Mouse (Mus musculus) thymus, postnatal 36 days (tissue): Measurements from ENCODE around the gene Dnajb6.
"Not testable (repeated sequence)": the region's sequence is repeated elsewhere in the genome, so short reads cannot be mapped to it uniquely, and the experiment has no call there.

Experiments used
- DNase-seq, 2 experiments: peaks; one replicate each; pipeline ENCODE4 v3.0.0; 2022; ENCODE audit warnings: mixed read lengths in 2 of 2

Gene Dnajb6

DNA sequence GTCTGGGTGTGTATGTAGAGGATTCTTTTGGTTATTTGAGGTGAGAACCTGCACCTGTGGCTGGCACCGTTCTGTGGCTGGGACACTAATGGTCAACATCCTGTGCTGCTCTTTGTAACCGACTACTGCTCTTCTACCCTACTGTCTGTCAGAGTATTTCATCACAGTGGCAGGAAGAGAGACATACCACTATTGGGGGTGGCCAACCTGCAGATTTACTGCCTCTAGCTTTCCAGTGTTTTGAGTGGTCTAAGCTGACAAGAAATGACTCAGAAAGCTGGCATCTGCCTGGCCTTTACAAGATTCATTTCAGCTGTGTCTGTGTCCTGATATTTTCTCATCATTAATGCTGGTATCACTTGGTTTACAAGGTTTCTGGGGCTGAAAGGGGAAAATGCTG, 36.5 kb downstream of the Dnajb6 start:
- no peak for DNase-seq

DNA sequence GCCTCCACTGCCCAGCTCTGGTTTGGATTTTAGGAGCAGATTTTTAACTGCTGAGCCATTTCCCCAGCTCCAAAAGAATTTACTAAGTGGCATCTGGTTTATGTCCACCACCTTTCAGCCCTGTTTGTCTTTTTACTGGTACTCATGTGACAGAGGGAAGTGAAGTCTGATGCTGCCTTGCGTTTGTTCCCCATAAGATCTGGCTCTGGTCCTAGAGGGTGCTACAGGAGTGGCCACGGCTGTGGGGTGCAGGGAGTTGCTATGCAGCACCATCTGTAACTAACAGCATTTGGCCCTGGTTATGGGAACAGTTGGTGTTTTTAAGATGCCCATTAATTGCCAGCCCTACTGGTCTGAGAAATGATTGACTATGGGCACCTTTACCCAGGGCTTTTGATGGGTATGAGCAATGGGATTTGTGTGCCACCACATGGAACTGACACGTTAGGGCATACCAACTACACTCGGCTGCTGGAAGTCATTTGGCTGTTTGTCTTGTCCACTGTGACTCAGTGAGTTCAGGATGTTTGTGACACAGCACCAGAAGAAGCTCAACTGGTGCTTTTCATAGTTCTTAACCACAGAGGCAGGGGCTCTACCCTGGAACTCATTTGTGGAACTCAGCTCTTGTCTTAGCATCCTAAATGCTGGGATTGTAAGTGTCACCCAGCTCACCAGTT, 37.3 kb downstream of the Dnajb6 start:
- no peak for DNase-seq

DNA sequence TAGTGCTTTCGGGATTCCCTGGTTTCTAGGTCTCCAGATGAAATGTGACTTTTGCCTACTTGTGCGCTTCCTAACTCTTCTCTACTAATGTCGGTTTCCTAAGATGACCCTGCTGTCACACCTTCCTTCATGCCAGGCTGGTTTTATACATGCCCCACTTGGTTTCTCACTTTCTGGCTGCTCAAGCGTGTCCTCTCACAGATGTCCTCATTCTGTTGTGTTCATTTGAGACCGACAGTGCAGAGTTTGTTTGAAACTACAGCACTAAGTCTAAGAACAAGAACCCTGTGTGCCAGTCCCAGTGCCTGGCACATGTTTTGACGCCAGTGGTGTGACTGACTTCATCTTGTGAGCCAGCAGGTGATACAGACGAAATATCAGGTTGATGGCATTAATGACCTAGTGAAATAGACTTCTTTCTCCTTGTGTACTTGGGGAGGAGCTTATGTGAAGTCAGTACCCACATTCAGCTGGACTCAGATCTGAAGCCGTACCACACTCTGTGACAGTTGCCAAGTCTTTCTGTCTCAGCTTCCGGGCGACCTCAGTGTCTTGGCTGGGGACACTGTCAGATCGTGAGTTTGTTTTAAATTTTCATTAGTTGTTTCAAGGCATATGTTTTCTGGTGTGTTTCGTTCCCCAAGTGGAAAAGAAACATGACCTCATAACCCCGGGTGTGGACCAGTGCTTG, 38.1 kb downstream of the Dnajb6 start:
- DNase-seq = no peak

DNA sequence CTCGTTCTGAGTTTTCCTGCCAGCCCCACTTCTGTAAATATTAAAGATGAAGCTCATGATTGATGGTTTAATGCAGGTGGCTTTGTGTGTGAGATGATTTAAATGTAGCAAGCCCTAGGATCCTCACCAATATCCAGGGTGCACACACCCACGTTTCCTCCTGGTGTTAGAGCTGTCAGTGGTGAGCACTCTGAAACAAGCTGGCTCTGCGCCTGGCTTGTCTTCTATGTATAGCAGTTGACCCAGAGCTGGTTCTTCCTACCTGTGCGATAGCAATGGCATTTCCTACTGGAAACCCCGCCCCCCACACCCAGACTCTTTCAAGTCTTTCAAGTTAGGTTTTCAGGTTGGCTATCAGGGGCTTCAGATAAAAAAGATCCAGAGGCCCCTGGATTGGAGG, 39.9 kb downstream of the Dnajb6 start:
- DNase-seq = no peak

DNA sequence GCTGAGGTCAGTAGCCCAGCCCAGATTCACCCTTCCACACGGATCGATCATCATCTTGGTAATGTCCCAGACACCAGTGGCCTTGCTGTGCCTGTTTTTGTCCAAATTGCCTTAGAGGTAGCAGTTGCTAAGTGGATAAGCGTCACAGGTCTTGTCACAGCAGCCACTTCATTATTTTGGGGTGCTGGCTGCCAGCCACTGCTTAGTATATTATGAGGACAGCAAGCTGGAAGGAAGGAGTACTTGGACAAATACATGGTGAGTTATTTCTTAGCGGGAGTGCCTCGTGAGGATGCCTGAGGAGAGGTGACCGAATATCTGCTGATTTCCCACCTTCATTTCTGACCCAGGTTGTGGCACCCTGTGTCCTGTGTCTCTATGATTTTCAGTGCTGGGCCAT, 42.5 kb downstream of the Dnajb6 start:
- no peak for DNase-seq

DNA sequence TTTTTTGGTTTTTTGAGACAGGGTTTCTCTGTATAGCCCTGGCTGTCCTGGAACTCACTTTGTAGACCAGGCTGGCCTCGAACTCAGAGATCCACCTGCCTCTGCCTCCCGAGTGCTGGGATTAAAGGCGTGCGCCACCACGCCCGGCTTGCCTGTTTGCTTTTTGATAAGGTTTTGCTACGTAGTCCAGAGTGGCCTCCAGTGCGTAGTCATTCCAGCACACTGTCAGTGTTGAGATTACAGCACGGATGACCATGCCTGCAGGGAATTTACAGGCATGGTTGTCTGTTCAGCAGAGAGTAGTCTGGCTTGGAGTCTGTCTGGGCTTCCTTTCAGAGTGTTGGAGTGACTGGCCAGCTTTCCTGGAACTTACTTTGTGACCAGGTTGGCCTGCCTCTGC, 44.2 kb downstream of the Dnajb6 start:
- not testable (repeated sequence) for DNase-seq

DNA sequence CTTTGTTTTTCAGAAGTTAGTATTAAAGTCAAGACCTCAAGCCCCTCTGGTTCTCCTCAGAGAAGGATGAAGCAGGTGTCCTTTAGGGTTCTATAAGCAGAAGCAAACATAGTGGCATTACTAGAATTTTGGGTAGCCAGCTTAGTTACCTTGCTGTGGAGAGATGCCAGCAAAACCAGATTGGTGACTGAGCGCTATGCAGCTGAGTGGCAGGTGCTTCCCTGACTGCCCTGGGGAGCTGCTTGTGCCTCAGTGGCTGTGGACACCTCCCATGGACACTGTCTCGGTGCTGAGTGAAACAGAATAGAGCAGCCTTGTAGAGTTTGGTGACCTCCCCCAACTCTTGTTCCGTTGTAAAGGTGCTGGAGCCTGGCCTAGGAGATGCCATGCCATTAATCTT, 46.8 kb downstream of the Dnajb6 start:
- DNase-seq = no peak

DNA sequence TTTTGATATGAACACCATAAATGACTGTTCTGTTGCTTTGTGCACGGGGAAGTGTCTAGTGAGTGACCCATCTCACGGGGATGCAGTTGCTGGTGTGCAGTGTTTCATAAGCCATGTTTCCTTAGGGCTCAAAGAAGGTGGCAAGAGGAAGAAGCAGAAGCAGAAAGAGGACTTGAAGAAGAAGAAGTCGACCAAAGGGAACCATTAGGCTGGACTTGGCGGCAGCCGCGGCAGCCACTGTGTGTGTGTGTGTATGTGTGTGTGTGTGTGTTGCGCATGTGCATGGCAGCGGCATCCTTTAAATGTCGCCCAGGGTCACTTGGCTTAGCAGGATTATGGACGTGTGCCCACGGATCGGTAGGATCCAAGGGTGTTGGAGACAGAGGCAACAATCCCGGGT, 49.4 kb downstream of the Dnajb6 start:
- DNase-seq = not testable (repeated sequence)

DNA sequence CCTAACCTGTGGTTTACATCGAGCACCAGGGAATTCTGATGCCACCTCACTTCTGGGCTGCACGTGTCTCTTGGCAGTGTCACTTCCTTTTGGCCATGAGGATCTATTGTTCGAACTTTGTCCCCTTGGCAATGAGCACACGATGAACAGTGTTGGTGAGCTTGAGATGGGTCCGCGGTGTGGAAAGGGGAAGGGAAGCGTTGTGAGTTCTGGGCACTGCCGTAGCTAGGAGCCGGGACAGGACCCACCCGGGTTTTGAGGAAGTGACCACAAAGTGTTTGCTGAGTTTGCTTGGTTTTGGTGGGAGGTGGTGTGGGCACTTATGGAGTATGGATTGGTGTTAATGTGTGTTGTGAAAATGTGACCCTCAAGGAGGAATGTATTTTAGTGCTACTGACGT, 50.5 kb downstream of the Dnajb6 start:
- not testable (repeated sequence) for DNase-seq

DNA sequence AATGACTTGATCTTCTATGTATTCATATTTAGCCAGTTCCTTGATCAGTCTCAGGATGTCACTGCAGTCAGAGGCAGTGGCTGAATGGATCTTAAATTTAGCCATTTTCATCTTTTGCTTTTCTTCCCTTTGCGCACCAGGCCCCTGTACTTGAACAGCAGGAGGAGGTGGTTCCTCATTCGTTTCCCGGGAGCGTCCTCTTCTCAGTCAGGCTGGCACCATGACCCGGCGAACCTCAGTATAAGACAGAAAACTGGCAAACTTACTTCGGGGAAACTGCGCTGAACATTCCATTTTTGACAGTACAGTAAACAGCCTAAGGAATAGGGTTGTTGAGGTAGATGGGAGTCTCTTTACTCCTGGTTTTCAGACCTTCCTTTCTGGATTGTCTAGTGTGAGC, 59.4 kb downstream of the Dnajb6 start:
- DNase-seq = not testable (repeated sequence)

DNA sequence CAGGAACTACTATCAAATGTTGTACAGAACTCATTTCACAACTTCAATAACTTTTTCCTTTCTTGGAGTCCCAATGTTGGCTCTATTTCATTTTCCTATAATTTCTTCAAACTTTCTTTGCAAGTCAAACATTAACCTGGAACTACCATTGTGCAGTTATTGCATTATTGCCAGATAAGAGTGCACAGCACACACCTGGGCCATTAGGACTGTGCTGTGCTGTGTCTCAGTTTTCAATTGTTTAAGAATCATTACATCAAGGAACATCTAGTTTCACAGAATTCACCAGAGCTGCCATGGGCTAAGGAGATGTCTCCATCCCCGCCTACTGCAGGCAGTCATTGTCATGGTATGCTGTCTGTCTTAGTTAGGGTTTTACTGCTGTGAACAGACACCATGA, 73.5 kb downstream of the Dnajb6 start:
- DNase-seq = no peak

DNA sequence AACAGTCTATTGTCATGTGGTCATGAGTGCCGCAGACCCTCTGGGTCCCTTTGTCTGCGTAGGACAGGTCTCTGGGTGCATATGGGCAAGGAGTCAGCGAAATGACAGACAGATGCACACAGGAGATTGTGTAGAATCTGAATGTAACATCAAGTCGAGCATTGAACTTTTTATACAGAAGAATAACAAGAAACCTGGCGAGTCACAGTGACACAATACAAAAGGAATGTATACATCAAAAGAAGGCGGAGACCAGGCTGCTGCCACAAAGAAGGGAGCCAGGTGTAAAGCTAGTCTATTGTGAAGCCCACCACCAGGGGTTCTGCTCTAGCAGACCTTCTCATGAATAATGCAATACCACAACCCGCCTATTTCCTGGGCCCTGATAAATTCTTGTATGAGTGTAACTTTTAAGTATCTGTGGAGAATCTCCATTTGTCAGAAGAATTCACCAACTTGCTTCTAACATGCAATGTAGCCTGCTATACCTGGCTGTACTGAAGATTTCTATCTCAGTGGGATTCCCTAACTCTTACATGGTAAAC, 76.0 kb downstream of the Dnajb6 start:
- not testable (repeated sequence) for DNase-seq

DNA sequence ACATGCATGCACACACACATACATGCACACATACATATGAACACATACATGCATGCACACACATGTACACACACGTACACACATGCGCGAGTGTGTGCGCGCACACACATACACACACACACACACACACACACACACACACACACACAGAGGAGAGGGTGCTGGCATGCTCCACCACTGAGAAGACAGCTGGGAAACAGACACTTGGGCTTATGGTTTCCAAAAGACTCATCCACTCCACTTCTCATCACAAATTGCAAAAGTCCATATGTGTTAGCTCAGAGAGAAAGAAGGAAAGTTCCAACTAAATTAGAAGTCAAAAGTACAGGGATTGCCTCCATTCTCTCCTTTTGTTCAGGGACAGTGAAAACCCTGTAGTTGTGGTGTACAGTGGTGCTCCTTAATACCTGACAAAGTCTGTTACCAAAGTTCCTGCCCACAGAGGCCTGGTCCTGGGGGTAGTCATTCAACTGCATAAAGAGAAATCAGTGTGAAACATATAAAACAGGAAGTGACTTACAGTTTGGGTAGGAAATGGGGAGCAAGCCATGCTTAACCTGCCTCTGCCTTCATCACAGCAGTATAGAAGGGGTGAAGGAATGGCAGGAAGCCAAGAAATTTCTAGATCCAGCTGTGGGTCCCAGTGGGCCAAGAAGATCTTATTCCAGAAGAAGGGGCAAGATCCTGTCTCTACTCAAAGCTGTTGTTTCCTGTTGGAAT, 81.2 kb downstream of the Dnajb6 start:
- no peak for DNase-seq

DNA sequence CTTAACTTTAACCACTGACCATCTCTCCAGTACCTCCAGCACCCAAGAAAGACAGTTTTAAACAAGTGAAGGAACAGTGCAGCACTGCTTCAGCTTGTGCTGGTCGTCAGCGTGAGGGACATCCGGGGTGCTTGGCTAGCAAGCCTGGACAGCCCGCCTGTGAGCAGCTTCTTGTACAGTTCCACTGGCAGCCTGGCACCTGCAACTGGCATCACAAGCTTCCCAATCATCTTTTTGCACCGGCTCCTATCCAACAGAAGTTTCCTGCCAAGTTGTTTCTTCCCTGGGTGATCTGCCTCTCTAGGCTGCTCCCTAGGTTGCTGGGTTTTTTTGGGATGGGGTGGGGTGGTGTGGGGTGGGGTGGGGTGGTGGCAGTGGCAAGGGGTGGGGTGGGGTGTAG, 81.9 kb downstream of the Dnajb6 start:
- no peak for DNase-seq

DNA sequence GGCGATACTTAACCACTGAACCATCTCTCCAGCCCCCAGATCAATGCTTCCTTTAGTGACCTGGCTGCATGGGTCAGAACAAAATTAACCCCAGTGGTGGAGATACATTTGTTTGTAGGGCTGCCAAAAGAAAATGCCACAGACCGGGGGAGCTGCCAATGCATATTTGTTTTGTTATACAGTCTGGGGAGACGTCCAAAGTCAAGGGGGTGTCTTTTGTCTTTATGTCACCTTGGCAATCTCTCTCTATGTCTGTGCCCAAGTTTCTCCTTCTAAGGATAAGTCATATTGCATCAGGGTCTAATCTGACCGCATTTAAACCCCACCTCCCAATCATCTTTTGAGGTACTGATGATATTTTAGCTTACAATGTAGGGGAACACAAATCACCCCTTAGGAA, 82.8 kb downstream of the Dnajb6 start:
- no peak for DNase-seq

DNA sequence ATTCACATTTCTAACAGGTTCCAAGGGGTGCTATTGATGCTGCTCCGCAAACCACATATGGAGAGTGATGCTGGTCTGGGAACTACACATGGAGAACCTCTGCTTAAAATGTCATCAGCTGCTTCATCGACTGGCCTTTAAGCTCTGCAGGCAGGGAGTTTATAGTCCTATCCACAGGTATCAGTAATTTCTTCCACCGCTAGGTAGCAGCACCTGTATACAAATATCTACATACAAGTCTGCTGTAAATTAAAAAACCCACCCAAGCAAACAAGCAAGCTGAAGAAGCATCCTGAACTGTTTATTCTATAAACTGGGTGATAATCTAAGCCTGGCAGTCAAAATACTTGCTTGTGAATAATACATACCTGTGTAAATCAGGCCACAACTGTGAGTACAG, 89.3 kb downstream of the Dnajb6 start:
- peak in 1 of 2 experiments; percentile 6 for DNase-seq

DNA sequence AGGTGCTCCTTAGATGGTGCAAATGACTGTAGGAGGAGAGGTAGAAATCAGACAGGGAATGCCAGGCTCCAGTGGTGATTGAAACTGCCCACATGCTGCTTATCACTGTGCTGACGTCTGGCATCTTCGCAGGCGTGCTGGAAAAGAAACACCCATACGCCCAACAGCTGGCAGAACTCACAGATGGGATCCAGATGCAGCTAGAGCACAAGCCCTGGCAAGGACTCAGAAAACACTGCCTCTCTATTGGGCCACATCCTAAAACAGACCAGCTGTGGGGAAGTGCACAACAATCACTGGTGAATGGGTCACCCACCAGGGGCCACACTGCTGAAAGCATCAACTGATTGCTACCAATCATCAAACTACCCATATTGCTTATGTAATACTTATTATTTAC, 91.3 kb downstream of the Dnajb6 start:
- no peak for DNase-seq

DNA sequence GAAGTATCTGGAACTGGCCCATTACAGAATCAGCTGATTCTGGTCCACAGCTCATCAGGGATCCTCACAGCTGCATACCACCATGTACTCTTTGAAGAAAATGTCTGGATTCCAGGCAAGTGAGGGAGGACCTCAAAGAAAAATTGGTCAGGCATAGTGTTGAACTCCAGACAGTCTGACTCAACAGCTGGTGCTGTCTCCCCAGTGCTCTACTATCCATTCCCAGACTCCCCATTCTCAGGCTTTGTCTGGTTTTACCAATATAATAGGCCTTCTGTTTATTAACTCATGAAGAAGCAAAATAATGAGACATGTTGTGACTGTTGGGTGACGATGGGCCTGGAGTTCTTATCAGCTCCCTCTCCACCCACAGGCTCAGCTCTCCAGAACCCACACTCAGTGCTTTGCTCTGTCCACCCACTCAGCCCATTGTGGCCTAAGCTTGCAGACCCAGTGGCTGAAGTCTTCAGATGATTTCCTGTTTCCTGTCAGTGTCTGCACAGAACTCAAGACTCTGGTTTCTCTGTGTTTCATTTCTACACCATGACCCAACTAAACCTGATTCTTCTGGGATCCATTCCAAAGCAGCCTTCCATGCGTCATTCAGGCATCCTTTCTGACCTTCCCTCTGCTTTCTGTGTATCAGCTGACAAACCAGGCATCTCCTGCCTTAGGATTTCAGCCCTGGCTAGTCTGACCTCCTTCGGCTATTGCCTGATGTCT, 107.1 kb downstream of the Dnajb6 start:
- DNase-seq = no peak

DNA sequence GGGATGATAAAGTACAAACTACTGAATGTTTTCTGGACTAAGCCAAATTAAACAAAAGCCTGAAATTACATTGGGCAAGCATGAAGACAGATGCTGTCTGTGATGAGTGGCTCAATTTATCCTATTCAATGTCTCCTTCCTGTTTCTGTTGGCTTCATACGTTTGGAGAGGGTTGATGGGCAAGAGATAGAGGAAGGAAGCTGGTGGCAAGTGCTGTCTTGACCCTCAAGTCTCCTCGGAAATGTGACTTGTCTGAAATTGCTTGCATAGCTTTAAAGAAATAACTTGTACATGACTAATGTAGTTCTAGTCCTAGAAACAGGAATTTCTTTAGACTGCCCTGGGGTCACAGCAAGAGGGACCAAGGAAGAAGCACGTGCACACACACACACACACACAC, 109.5 kb downstream of the Dnajb6 start:
- no peak for DNase-seq

DNA sequence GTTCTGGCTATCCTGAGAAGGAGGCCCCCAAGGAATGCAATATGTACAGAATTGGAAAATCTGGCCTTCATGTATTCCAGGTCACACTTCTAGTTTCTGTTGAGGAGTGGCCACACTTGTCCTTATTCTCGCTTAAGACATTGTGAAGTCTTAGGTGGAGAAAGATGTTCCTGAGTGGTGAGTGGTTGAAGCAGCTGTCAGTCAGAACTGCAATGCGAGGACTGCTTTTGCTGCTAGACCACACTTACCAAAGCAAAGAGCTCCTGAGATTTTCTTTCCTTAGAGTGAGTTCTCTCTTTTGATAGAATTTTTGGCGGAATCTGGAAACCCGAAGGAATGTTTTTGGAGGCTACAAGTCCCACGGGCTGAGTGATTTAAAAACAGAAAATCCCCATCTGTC, 112.0 kb downstream of the Dnajb6 start:
- no peak for DNase-seq

DNA sequence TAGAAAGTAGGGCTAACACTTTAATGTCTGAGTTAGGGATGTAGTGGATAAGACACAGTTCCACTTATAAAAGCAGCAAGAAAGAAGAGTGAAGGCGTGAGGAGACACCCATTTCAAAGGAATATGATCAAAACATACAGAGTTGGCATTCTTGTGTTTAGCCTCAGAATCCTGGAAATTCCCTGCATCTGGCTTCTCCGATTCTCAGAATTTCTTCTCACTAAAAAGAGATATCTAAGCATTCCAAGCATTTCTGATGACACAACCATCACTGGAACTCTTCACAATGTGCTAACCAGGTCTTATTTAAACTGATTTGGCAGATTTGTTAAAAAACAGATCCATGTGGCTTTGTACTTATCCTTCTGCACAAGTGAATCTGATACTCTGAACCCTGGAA, 112.6 kb downstream of the Dnajb6 start:
- DNase-seq = no peak

DNA sequence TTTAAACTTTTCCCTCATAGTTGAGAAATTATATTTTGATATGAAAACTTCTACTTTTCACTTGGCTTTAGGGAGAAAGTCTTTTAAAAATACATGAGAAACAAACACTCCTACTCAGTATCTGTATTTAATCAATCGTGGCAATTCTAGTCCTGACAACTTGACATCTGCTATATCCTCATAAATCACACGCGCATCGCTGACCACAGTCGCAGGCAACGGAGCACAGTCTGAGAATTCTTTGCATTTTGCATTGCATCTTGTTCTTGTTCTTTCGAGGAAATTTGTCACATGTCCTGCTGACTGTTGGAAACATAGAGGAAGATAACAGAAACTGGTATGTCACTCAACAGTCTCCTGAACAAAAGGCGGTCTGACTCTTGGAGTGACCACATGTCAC, 116.9 kb downstream of the Dnajb6 start:
- DNase-seq = no peak

DNA sequence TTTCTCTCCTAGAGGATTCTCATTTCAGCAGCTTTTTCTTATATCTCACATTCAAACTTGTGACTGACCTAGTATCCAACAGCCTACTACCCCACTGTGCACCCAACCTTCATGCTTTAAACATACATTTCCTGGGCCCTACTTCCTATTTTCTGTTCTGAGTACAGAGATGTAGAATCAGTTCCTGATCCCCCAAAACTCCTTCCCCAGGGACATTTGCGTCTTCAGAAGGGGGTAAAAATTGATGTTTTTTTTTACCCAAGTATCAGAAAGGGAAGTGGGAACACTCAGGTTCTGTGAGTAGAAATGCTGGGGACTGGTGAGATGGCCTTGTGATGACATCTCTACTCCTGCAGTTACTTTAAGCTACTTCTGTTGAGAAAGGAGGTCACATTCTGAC, 117.5 kb downstream of the Dnajb6 start:
- DNase-seq = no peak
